Mouse (Mus musculus): ENCODE data around the gene Hs3st6.

The Hs3st6 gene

DNA sequence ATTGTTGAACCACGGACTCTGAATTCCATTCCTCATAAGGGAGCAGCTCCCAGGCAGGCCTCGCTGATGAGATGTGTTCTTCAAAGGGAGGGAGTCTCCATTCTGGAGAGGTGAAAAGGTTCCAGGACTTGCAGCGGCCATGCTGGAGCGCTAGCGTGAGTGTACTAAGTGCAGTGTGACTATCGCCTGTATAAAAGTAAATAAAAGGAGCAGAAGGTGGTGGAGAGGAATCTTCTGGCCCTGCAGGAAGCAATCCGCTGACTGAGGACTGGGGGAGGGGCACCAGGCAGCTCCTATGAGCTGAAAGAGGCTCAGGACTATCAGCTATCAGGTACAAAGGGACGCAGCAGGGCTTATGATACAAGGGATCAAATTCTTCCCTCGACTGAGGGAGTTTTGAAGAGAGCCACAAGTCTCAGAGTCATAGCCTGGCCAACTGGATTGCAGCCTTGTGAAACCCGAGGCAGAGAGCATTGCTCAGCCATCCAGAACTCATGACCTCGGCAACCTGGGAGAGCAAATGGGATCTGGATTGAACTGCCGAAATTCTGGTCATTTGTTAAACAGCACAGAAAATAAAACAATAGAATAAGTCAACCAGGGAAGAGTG is 13.6 kb downstream of the Hs3st6 start:
- DNase-seq (ENCODE audit: low read depth, low spot score) = no peak

DNA sequence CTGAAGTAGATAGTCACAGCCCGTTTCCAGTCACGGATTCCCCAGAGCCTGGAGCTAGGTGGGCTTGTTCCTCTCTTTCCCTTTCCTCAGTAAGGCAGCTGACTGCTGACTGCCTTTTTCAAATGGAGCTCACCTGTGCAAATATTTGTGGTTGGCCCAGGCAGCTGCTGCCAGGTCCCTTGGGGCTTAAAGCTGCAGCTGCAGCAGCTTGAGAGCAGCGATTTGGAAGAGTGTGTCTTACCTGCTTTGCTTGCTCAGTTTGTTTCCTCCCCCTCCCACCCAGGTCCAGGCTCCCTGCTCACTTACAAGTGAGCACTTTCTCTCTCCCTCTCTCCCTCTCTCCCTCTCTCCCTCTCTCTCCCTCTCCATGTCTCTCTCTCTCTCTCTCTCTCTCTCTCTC is 16.4 kb downstream of the Hs3st6 start:
- no peak for DNase-seq (ENCODE audit: low read depth, low spot score)

DNA sequence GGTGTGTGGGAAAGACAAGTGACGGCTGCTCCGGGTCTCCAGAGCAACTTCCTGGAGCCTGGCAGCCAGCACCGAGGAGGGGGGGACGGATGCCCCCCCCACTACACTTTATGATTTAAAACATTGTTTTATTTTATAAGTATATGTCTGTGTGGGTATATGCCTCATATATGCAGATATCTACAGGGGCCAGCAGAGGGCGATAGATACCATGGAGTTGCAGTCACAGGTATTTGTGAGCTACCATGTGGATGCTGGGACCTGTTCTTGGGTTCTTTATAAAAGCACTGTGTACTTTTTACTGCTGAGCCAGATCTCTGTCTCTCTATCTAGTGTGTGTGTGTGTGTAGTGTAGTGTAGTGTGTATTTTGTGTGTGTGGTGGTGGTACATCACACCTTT is 20.5 kb downstream of the Hs3st6 start:
- DNase-seq (ENCODE audit: low read depth, low spot score) = no peak

DNA sequence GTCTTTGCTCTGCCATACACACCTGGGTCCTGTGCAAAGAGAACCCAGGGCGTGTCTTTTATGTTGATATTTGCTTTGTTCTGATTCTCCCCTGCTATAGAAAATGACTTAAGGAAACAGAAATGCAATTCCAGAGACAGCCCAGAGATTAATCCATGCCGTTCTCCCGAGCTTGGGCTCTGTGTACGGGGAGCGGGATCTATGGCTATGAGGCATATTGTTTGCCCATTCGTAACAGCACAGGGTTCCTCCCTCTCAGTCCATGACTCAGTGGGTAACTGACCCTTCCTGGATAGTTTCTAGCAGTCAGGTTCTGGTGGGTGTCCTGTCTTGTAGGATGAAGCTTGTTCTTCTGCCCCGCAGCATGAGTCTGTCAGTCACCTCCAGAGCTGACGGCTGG is 22.4 kb downstream of the Hs3st6 start:
- DNase-seq (ENCODE audit: low read depth, low spot score) = no peak

- DNase-seq (ENCODE audit: low read depth, low spot score) = no peak
Measured at GRCm38 (mm10) chr17:24777073-24777472, 24.3 kb downstream of the Hs3st6 start.

DNA sequence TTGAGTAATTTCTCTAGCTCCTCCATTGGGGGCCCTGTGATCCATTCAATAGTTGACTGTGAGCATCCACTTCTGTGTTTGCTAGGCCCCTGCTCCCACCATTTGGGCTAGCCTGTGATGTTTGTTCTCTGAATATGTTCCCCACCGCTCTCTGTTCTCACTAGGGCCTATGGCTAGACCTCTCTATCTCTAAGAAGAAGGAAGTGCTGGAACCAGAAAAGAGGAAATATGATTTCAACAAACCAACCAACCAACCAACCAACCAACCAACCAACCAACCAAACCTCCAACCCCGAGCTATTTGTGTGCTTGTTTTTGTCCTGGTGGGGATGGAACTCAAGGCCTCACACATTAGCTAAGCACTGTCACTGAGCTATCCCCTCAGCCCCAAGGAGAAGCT is 28.0 kb downstream of the Hs3st6 start:
- DNase-seq (ENCODE audit: low read depth, low spot score) = no peak

GRCm38 (mm10) chr17:24792190-24792589 is 39.4 kb downstream of the Hs3st6 start:
- DNase-seq (ENCODE audit: low read depth, low spot score) = no peak

DNA sequence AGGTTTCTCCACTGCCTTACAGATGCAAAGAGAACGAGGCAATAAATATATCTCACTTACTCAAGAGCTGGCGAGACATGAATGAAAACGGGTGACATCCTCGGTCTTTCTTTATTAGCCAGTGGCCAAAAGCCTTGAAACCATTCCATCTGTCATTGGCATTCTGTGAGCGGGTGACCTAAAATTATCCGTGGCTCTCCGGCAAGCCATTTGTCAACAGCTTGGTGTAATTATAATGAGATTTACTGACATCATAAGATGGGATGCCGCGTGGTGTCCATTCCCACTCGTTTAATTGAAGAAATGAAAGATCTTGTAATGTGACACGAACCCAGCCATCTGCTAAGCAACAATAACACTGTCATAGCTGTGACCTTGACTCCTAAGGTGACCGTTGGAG is 42.0 kb downstream of the Hs3st6 start:
- peak; percentile 10 for DNase-seq (ENCODE audit: low read depth, low spot score)

GRCm38 (mm10) chr17:24796969-24797368 is 44.2 kb downstream of the Hs3st6 start:
- no peak for DNase-seq (ENCODE audit: low read depth, low spot score)

DNA sequence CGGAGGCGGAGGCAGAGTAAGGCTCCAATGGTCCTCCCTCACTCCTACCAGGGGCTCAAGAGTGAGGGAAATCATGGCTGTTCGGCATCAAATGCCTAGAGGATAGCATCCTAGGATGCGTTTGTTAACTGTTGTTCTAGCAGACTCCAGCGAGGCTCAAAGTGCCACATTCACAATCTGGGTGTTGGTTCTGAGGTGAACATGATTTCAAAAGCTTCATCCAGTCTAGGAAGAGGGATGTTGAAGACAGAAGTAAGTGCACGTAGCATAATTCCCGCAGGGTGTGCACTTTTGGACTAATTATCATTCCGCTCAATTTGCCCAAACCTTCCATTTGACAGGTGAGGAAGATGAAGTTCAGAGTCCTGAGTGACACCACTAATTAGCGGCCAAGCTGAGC is 45.4 kb downstream of the Hs3st6 start:
- DNase-seq (ENCODE audit: low read depth, low spot score) = no peak

GRCm38 (mm10) chr17:24799476-24799875 is 46.7 kb downstream of the Hs3st6 start:
- DNase-seq (ENCODE audit: low read depth, low spot score) = no peak

GRCm38 (mm10) chr17:24800524-24800923 is 47.7 kb downstream of the Hs3st6 start:
- DNase-seq (ENCODE audit: low read depth, low spot score) = no peak

DNA sequence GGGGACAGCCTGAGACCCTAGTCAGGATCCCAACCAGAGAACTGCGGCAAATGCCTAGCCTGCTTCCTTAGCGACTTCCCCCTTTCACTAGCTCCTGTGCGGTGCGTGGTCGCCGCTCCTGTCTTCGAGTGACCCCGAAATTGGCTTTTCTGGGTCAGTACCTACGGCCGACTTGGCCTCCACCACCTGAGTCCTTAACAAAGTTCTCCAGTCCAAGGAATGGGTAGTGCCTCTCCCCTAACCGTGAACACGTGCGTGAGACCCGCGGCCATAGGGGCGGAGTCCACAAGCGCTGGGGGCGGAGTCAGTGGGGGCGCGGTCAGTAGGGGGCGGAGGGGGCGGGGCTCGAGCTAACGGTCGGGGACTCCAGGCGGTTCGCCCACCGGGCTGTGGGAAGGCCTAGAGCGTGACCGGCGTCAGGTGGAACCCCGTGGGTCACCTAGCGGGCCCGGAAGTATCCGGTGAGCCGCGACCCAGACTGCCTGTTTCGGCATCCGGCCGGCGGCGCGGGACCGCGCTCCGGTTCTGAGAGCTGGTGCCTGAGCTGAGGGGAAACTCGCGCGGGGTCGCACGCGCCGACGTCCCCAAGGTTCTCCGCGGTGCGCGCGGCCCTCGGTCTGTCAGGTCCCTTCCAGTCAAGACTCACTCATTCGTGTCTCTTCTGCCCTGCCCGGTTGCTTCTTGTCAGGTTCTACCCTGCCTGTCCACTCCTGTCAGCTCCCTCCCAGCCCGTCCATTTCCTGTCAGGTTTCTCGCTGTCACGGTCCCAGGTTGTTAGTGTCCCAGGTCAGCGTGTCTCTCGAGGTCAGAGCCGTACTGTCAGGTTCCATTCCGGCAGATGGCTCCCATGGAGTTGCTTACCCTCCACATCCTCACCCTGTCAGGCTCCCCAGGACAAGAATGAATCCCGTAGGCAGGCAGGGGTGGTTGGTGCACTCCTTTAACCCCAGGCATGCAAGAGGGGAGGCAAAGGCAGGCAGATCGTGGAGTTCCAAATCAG is 51.5 kb downstream of the Hs3st6 start, which contains the start of gene Meiob:
Gene Meiob, plus strand, starts transcription at position 338 of the 1,000 bp plus-strand sequence.
- DNase-seq (ENCODE audit: low read depth, low spot score) = peak; percentile 27
